Mouse (Mus musculus): Measurements from ENCODE around the gene Cish. TPM values are rescaled to one million over a fixed set of nuclear protein-coding genes. Genes with fewer than 3 reads are reported as not detected.

The Cish gene
- polyA plus RNA-seq, 1 experiment from 2014 or later: 6.6 TPM

DNA sequence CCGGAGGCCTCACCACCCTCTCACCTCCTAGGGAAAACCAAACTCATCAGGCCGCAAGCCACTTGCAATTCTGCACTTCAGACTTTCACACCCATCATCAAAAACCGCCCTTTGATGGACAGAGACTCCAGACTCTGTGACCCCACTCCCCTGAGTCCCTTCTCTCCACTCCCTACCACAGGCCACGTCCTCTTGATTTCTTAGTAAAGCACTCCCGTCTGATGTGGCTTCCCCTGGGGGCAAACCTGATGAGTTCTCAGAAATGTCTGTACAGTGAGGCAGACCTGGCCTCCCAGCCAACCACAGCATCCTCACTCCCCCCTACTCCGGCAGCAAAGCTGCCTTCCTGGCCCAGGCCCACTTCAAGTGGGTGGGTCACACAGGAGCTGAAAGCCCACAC lies 38.5 kb downstream of the Cish start:
- H3K4me2 ChIP-seq (replicated peaks): no peak overlapping the region
- no peak for ATAC-seq (ENCODE audit: low FRiP score, low read depth)
- 88% methylated on average over 6 of the region's 6 CpGs for whole genome bisulfite sequencing
- H3K27me3 ChIP-seq (replicated peaks): no peaks in the 10 kb centered on the region
- H3K9me3 ChIP-seq: no peaks in the 10 kb centered on the region
- no peak overlapping the region for H3K27ac ChIP-seq
- peaks cover 11% of the 10 kb centered on the region for H3K4me1 ChIP-seq
- H3K36me3 ChIP-seq: no peaks in the 10 kb centered on the region; the same call in 1 of the 2 replicates
- H3K9ac ChIP-seq: 0 out of 2 replicates have a peak overlapping the region, but pooled peaks have one; percentile 8
- no peak overlapping the region for H3K4me3 ChIP-seq

DNA sequence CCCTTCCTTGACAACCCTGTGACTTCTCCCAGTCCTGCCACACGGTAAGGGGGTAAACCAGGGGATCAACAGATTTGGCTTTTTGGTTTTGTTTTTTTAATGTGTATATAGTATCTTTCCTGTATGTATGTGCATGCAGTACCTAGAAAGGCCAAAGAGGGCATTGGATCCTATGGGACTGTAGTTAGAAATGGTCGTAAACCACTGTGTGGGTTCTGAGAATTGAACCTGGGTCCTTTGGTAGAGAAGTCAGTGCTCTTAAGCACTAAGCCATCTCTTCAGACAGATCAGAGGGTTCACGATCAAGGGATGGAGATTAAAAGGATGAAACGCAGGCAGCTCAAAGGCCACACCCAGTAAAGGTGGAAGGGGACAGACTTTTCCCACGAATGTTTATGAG lies 39.2 kb downstream of the Cish start:
- H3K4me1 ChIP-seq: peaks cover 11% of the 10 kb centered on the region
- ATAC-seq (ENCODE audit: low FRiP score, low read depth): no peak
- no peaks in the 10 kb centered on the region for H3K9me3 ChIP-seq
- 90% methylated on average over 5 of the region's 5 CpGs for WGBS
- no peak overlapping the region for H3K27ac ChIP-seq
- no peak overlapping the region for H3K4me2 ChIP-seq (replicated peaks)
- H3K9ac ChIP-seq: no peak overlapping the region
- no peaks in the 10 kb centered on the region; the same call in 1 of the 2 replicates for H3K36me3 ChIP-seq
- H3K4me3 ChIP-seq: no peak overlapping the region
- no peaks in the 10 kb centered on the region for H3K27me3 ChIP-seq (replicated peaks)

DNA sequence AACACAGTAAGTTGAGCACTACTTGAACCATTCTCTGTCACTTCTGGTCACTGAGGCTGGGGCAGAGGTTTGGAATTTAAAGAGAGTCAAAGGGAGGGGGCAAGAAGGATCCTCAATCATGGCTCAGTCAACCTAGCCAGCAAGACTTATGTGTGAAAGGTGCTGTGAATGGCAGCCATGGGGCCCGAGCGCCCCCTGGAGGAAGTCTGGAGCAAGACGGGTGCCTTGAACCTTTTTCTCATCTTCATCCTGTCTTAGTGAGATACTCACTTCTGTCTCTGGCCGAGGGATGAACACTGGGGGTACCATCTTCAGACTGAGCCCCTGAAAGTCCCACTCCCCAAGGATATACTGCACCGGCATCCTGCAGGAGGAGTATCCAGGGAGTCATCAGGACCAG lies 40.1 kb downstream of the Cish start:
- H3K4me1 ChIP-seq: peaks cover 11% of the 10 kb centered on the region
- no peaks in the 10 kb centered on the region for H3K9me3 ChIP-seq
- no peaks in the 10 kb centered on the region for H3K27me3 ChIP-seq (replicated peaks)
- no peak overlapping the region for H3K4me2 ChIP-seq (replicated peaks)
- no peak for ATAC-seq (ENCODE audit: low FRiP score, low read depth)
- H3K4me3 ChIP-seq: no peak overlapping the region
- no peak overlapping the region for H3K27ac ChIP-seq
- H3K9ac ChIP-seq: no peak overlapping the region
- H3K36me3 ChIP-seq: no peaks in the 10 kb centered on the region; the same call in 1 of the 2 replicates
- 11% methylated on average over 5 of the region's 5 CpGs for WGBS

DNA sequence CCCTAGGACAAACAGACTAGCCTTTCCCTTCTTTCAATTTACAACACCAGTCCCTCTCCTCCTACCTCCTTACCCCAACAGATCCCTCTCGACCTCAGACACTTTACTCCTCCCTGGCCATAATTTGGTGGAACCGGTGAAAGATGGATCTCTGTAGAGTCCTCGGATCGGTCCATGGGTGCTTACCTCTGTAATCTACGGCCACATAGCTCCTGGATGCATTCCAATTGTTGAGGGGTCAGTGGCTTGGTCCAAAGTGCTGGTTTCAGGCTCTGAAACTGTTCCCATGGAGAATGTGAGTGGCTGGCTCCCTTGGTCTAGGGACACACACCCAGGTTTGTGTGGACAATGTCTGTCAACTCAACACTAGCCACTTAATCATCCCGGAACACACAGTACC lies 40.6 kb downstream of the Cish start:
- no peak for ATAC-seq (ENCODE audit: low FRiP score, low read depth)
- Histone ChIP-seq H3K9ac (no peak overlapping the region), H3K36me3 (no peaks in the 10 kb centered on the region; the same call in 1 of the 2 replicates), H3K4me2 (replicated peaks) (no peak overlapping the region), H3K27me3 (replicated peaks) (no peaks in the 10 kb centered on the region), H3K4me1 (peaks cover 11% of the 10 kb centered on the region), H3K9me3 (no peaks in the 10 kb centered on the region), H3K27ac (no peak overlapping the region), H3K4me3 (no peak overlapping the region)
- 88% methylated on average over 6 of the region's 6 CpGs for WGBS

DNA sequence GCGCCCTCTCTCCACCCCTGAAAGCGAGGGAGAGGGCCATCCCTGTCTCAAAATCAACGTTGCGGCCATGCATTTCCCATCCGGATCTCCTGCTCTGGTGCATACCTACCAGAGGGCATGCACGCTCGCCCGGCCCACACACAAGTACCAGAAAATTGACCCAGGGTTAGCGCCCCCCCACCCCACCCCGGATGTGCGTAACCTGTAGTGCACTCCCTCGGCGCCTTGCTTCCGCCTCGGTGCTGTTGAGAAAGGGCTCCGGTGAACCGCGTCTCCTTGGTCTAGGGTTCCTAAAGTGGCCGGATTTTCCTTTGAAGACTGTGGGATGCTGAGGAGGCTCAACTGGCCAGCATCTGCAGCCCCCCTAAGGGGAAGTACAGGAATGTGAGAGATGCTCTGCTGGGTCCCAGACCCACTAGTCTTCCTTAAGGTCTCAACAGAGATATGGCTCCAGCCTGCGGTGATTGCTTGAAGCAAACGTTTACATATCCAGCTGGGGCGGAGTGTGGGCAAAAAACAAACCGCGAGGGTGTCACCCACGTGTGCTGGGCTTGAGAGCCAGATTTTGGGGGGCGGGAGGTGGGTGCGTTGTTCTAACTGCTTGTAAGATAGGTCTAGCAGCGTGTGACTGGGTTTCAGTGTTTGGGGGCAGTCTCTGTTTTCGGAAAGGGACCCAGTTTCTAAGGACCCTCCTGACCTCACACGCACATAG lies 42.5 kb downstream of the Cish start, which contains the start of gene Hemk1:
Hemk1 (minus strand) TSS at position 179 of the 712 bp plus-strand sequence.
- Histone ChIP-seq H3K9ac (peak within 1 kb of the TSS; percentile 70), H3K4me3 (peak within 1 kb of the TSS; percentile 59), H3K27me3 (replicated peaks) (no peaks in the 10 kb centered on the region; the same call in 1 of the 2 replicates), H3K27ac (no peak within 1 kb of the TSS), H3K36me3 (no peaks in the 10 kb centered on the region), H3K4me1 (peaks cover 11% of the 10 kb centered on the region), H3K9me3 (no peaks in the 10 kb centered on the region), H3K4me2 (replicated peaks) (peak within 1 kb of the TSS; percentile 75)
- 6% methylated on average over 30 of the region's 30 CpGs for WGBS
- peak; percentile 62 for ATAC-seq (ENCODE audit: low FRiP score, low read depth)

DNA sequence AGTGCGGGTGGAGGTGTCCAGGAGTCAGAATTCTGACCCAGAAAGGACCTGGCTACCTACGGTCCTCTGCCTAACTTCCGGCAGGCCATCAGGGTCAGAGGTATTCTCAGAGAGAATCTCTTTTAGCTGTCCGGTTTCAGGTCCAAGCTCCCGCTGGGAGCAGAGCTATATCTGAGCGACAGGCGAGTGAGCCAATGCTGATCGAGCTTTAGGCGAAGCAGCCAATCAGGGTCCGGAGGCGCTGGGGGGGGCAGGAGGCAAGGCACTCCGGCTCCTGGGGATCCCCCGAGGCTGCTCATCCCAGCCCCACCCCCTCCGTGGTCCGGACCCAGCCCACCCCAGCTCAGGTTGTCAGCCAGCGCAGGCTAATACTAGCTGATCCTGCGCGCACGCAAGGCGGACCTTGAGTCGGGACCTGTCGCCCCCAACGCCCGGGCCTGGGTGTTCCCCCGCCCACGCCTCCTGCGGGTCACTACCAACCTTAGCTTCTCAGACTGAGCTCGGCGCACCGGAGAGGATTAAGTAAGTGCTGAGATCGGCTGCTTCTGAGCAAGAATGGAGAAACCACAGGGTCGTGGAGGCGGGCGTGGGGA lies 44.5 kb downstream of the Cish start, which contains the start of gene 6430571L13Rik:
6430571L13Rik (plus strand) TSS at position 336 of the 593 bp plus-strand sequence.
- Histone ChIP-seq H3K27ac (no peak within 1 kb of the TSS), H3K9ac (peak within 1 kb of the TSS; percentile 70), H3K4me1 (peaks cover 11% of the 10 kb centered on the region), H3K9me3 (no peaks in the 10 kb centered on the region), H3K36me3 (no peaks in the 10 kb centered on the region), H3K27me3 (replicated peaks) (peaks cover 2% of the 10 kb centered on the region; the same call in 1 of the 2 replicates), H3K4me3 (peak within 1 kb of the TSS; percentile 54), H3K4me2 (replicated peaks) (peak within 1 kb of the TSS; percentile 80)
- under 1% methylated on average over 34 of the region's 34 CpGs for WGBS
- ATAC-seq (ENCODE audit: low FRiP score, low read depth): peak; percentile 93

DNA sequence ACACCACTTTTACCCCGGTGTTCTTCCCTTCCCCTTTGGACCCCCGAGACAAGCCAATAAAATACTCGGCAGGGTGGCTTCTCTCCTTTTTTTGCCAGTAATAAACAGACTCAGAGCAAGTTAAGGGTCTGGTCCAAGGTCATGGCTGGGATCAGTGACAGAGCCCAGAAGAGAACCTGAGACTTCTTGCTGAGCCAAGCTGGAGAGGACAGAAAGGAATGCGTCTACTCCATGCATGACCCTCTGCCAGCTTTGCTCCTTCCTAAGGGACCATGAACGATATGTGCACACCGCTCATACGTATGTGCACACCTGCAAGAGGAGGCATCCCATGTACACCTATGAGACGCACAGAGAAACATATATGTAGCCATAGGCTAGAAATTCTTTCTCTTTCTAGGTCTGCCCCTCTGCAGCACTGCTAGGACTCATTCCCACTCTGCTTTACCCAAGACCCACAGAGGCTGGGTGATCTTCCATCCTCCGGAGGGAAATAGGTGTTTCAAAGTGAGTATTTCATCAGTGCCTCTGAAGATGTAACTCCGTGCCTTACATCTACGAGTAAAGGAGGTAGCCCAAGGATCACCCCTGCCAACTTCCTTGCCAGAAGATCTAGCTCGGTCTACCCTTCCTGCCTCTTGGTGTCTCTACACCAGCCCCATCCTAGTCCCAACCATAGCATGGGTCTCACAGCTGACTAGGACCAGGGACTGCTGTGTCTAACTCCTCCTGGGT lies 45.3 kb downstream of the Cish start:
- peak overlapping the region; percentile 70 for H3K9ac ChIP-seq
- H3K27ac ChIP-seq: no peak overlapping the region
- no peaks in the 10 kb centered on the region for H3K9me3 ChIP-seq
- no peak for ATAC-seq (ENCODE audit: low FRiP score, low read depth)
- H3K27me3 ChIP-seq (replicated peaks): peaks cover 2% of the 10 kb centered on the region; the same call in 1 of the 2 replicates
- peak overlapping the region; percentile 54 for H3K4me3 ChIP-seq
- H3K36me3 ChIP-seq: no peaks in the 10 kb centered on the region
- H3K4me2 ChIP-seq (replicated peaks): peak overlapping the region; percentile 80
- peaks cover 11% of the 10 kb centered on the region for H3K4me1 ChIP-seq
- 52% methylated on average over 12 of the region's 12 CpGs for WGBS

DNA sequence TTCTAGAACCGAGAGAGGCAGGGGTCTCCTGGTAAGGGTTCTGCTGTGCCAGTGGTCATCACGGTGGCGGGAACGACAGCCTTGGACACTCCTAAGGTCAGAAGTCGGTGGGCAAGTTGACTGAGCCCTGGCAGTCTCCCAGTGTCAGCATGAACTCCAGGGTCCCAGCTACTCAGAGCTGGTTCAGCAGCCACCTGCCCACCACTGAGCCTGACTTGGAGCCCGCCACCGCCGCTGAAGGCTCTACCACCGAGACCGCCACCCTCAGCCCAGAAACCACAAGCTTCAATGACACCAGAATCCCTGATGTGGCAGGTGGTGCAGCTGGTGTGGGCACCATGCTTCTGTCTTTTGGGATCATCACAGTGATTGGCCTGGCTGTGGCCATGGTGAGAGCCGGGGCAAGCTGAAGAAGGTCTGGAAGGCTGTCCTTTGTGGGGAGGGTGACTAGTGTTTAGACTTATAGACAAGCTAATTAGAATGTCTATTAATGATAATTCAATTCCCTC lies 46.4 kb downstream of the Cish start:
- H3K27ac ChIP-seq: no peak overlapping the region
- H3K36me3 ChIP-seq: no peaks in the 10 kb centered on the region
- H3K9me3 ChIP-seq: no peaks in the 10 kb centered on the region
- H3K9ac ChIP-seq: no peak overlapping the region
- no peak for ATAC-seq (ENCODE audit: low FRiP score, low read depth)
- 90% methylated on average over 11 of the region's 11 CpGs for WGBS
- H3K4me2 ChIP-seq (replicated peaks): no peak overlapping the region
- peaks cover 2% of the 10 kb centered on the region; the same call in 1 of the 2 replicates for H3K27me3 ChIP-seq (replicated peaks)
- no peak overlapping the region for H3K4me3 ChIP-seq
- peaks cover 11% of the 10 kb centered on the region for H3K4me1 ChIP-seq

DNA sequence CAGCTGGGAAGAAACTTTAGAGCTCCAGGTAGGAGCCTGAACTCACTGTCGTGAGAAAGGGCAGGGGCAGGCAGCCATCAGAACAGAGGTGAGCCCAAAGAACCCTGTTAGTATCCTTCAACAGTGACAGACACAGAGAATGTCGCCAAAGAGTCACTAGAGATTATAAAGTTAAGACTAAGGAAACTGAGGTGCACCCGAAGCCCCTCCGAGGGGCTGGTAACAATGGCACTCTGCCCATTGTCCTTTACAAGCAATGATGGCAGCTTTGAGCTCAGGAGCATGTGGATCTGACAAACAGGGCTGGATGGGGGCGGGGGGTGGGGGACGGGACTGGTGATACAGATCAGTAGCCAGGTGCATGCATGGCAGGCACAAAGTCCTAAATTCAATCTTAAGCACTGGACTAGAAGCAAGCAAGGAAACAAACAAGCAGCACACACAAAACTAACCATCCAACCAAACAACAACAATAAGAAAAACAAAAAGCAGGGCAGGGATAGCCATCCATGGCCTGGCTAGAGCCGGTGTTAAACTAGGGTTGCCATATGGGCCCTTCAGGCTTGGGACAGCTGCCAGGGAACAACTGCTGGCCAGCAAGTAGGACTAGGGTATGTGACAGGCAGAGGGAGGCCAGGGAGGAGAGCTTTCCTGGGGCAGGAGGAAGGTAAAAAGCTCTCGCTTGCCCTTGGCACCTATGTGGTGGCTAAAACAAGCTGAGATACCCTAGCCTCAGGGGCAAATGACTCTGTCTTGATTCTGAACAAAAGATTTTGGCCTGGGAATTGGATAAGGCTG lies 47.5 kb downstream of the Cish start:
- H3K36me3 ChIP-seq: no peaks in the 10 kb centered on the region
- H3K4me3 ChIP-seq: no peak overlapping the region
- H3K4me2 ChIP-seq (replicated peaks): no peak overlapping the region
- 70% methylated on average over 8 of the region's 8 CpGs for WGBS
- H3K9me3 ChIP-seq: no peaks in the 10 kb centered on the region
- peaks cover 2% of the 10 kb centered on the region; the same call in 1 of the 2 replicates for H3K27me3 ChIP-seq (replicated peaks)
- no peak for ATAC-seq (ENCODE audit: low FRiP score, low read depth)
- H3K4me1 ChIP-seq: peaks cover 4% of the 10 kb centered on the region
- no peak overlapping the region for H3K9ac ChIP-seq
- H3K27ac ChIP-seq: no peak overlapping the region

DNA sequence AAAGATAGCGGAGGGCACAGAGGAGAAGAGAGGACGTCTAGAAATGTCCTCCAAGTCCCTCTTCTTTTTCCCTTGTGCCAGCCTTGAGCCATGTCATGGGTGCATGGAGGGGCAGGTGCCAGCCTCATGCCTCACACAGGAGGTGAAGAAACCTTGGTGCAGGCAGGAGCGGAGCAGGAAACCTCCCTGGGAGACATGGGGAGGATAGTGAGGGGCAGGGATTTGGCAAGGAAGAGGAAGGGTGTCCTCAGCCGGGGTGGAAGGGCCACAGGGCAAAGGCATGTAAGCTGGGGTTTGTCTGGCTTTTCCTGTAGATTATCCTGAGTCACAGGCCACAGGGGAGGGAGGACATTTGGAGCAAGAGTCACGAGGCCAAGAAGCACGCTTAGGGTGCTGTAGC lies 48.2 kb downstream of the Cish start:
- H3K4me3 ChIP-seq: no peak overlapping the region
- WGBS: 75% methylated on average over 6 of the region's 6 CpGs
- no peak overlapping the region for H3K27ac ChIP-seq
- H3K27me3 ChIP-seq (replicated peaks): peaks cover 2% of the 10 kb centered on the region; the same call in 1 of the 2 replicates
- no peak overlapping the region for H3K9ac ChIP-seq
- H3K4me1 ChIP-seq: no peaks in the 10 kb centered on the region; the same call in 1 of the 2 replicates
- no peak overlapping the region for H3K4me2 ChIP-seq (replicated peaks)
- no peaks in the 10 kb centered on the region for H3K9me3 ChIP-seq
- no peaks in the 10 kb centered on the region for H3K36me3 ChIP-seq
- ATAC-seq (ENCODE audit: low FRiP score, low read depth): no peak

DNA sequence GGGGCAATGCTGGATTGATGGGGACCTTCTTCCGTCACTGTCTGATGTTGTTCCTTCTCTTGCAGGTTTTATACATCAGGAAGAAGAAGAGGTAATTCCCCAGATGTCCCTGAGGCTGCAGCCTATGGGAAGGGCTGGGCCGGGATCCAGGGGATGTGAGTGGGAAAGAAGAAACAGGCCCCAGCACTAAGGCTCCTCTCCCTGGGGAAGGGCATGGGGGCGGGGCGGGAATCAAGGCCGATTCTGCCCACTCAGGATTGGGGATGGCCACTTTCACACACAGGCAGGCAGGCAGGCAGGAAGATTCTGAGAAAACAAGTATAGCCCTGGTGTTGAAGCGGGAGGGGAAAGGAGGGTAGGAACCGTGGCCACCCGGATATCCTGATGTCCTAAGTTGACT lies 50.3 kb downstream of the Cish start:
- H3K27ac ChIP-seq: no peak overlapping the region
- H3K4me1 ChIP-seq: no peaks in the 10 kb centered on the region; the same call in 1 of the 2 replicates
- H3K4me2 ChIP-seq (replicated peaks): no peak overlapping the region
- ATAC-seq (ENCODE audit: low FRiP score, low read depth): no peak
- no peak overlapping the region for H3K4me3 ChIP-seq
- H3K9ac ChIP-seq: no peak overlapping the region
- WGBS: 88% methylated on average over 8 of the region's 8 CpGs
- H3K36me3 ChIP-seq: no peaks in the 10 kb centered on the region
- peaks cover 2% of the 10 kb centered on the region; the same call in 1 of the 2 replicates for H3K27me3 ChIP-seq (replicated peaks)
- no peaks in the 10 kb centered on the region for H3K9me3 ChIP-seq
